Comparison of ENCODE assay signal across 10 mouse cellular contexts in genomic region chr6:127708218-127708628, GRCm38 (mm10).
DNase-seq lines count a peak whose midpoint lies in the region; ATAC-seq and TF ChIP-seq lines count a peak whose summit lies in the region.
"Had no signal": no experiment of that assay in that cellular context is flagged by ENCODE, and none has a peak within 500 bp of the region (broad histone marks: within the 10 kb centered on the region; RNA-seq: fewer than 3 reads in every experiment).

No protein-coding gene starts in this region.

- H3K4me2 ChIP-seq in forebrain, embryonic 12.5 days: no peak overlapping the region
- no peak overlapping the region for H3K4me2 ChIP-seq in midbrain, postnatal 0 days (ENCODE audit: low read depth, low read length, poor library complexity, severe bottlenecking)
- no peak overlapping the region for H3K4me2 ChIP-seq in stomach, postnatal 0 days (replicated peaks; ENCODE audit: low read depth)
- H3K4me2 ChIP-seq: neural tube, embryonic 12.5 days had no signal

- H3K27ac ChIP-seq in forebrain, embryonic 10.5 days: 0 out of 2 replicates have a peak overlapping the region, but pooled peaks have one; percentile 15
- no peak overlapping the region for H3K27ac ChIP-seq in forebrain, embryonic 12.5 days
- peak overlapping the region; percentile 64 for H3K27ac ChIP-seq in midbrain, embryonic 10.5 days (replicated peaks)
- no peak overlapping the region for H3K27ac ChIP-seq in midbrain, postnatal 0 days (ENCODE audit: low read depth, low read length)
- H3K27ac ChIP-seq in stomach, postnatal 0 days (replicated peaks): 0 out of 2 replicates have a peak overlapping the region, but pooled peaks have one; percentile 41
- H3K27ac ChIP-seq: neural tube, embryonic 12.5 days had no signal

- H3K9ac ChIP-seq in forebrain, embryonic 12.5 days: no peak overlapping the region
- no peak overlapping the region for H3K9ac ChIP-seq in midbrain, postnatal 0 days (replicated peaks; ENCODE audit: low read length, poor library complexity, severe bottlenecking)
- H3K9ac ChIP-seq in stomach, postnatal 0 days (ENCODE audit: low read length): no peak overlapping the region
- H3K9ac ChIP-seq: neural tube, embryonic 12.5 days had no signal

- H3K4me1 ChIP-seq in forebrain, embryonic 10.5 days: peaks cover 21% of the 10 kb centered on the region
- H3K4me1 ChIP-seq in forebrain, embryonic 12.5 days: peaks cover 16% of the 10 kb centered on the region
- H3K4me1 ChIP-seq in midbrain, embryonic 10.5 days: peaks cover 28% of the 10 kb centered on the region
- H3K4me1 ChIP-seq in midbrain, postnatal 0 days (ENCODE audit: insufficient read depth, low read length): no peaks in the 10 kb centered on the region
- no peaks in the 10 kb centered on the region; the same call in 1 of the 2 replicates for H3K4me1 ChIP-seq in stomach, postnatal 0 days (replicated peaks; ENCODE audit: control insufficient read depth, insufficient read depth)

- TF ChIP-seq CTCF in midbrain, postnatal 0 days (IDR thresholded peaks at IDR 0.05): no peak
- no peak for TF ChIP-seq CTCF in stomach, postnatal 0 days (IDR thresholded peaks at IDR 0.05; ENCODE audit: low read depth)

- DNase-seq in forebrain, embryonic 10.5 days (ENCODE audit: extremely low spot score, low spot score): no peak
- DNase-seq in midbrain, embryonic 10.5 days (ENCODE audit: low spot score): no peak
- no peak for DNase-seq in midbrain, postnatal 0 days (ENCODE audit: low spot score)
- peak; percentile 2 for DNase-seq in hindlimb bud, embryonic 11.5 days (ENCODE audit: extremely low spot score, low read depth, low spot score)
- peak; percentile 20 for DNase-seq in stomach, postnatal 0 days (ENCODE audit: low spot score)
- no peak for DNase-seq in left cerebral cortex, adult 8-10 months (ENCODE audit: low spot score in 2 of 2)
- DNase-seq in right cerebral cortex, adult 18-20 months: no peak
- DNase-seq: heart, adult 18-20 months had no signal

- H3K4me3 ChIP-seq in forebrain, embryonic 10.5 days: no peak overlapping the region
- no peak overlapping the region for H3K4me3 ChIP-seq in forebrain, embryonic 12.5 days (replicated peaks)
- no peak overlapping the region for H3K4me3 ChIP-seq in midbrain, embryonic 10.5 days
- no peak overlapping the region for H3K4me3 ChIP-seq in midbrain, postnatal 0 days (ENCODE audit: low read depth, low read length)
- no peak overlapping the region for H3K4me3 ChIP-seq in stomach, postnatal 0 days (ENCODE audit: low read depth, low read length)
- H3K4me3 ChIP-seq: neural tube, embryonic 12.5 days had no signal

- H3K9me3 ChIP-seq in forebrain, embryonic 10.5 days: no peaks in the 10 kb centered on the region
- no peaks in the 10 kb centered on the region for H3K9me3 ChIP-seq in forebrain, embryonic 12.5 days
- no peaks in the 10 kb centered on the region for H3K9me3 ChIP-seq in midbrain, embryonic 10.5 days (replicated peaks)
- no peaks in the 10 kb centered on the region for H3K9me3 ChIP-seq in midbrain, postnatal 0 days (ENCODE audit: low read length)
- H3K9me3 ChIP-seq in stomach, postnatal 0 days (ENCODE audit: control insufficient read depth, low read length): no peaks in the 10 kb centered on the region
- H3K9me3 ChIP-seq: neural tube, embryonic 12.5 days had no signal

- H3K27me3 ChIP-seq in forebrain, embryonic 10.5 days (ENCODE audit: poor library complexity, severe bottlenecking): peaks cover 13% of the 10 kb centered on the region; the same call in 1 of the 2 replicates
- H3K27me3 ChIP-seq in forebrain, embryonic 12.5 days: 0 out of 2 replicates have a peak, but pooled peaks cover 6% of the 10 kb centered on the region
- peaks cover 69% of the 10 kb centered on the region for H3K27me3 ChIP-seq in midbrain, embryonic 10.5 days (ENCODE audit: low read depth, poor library complexity, severe bottlenecking)
- H3K27me3 ChIP-seq in midbrain, postnatal 0 days (ENCODE audit: insufficient read depth, low read length): no peaks in the 10 kb centered on the region
- H3K27me3 ChIP-seq in stomach, postnatal 0 days (ENCODE audit: control insufficient read depth, insufficient read depth, low read length): no peaks in the 10 kb centered on the region
- H3K27me3 ChIP-seq: neural tube, embryonic 12.5 days had no signal

- TF ChIP-seq EP300 in stomach, postnatal 0 days (optimal IDR thresholded peaks at IDR 0.05): no peak

- ATAC-seq in forebrain, embryonic 12.5 days (ENCODE audit: low FRiP score): no peak
- no peak for ATAC-seq in midbrain, postnatal 0 days (ENCODE audit: low FRiP score)
- ATAC-seq in stomach, postnatal 0 days (ENCODE audit: low FRiP score, low TSS enrichment): peak; percentile 54; the same call in 1 of the 2 replicates

- 83% methylated on average over 1 of the region's 1 CpGs for WGBS in forebrain, embryonic 10.5 days
- WGBS in forebrain, embryonic 12.5 days: 69% methylated on average over 1 of the region's 1 CpGs
- 75% methylated on average over 1 of the region's 1 CpGs for WGBS in midbrain, embryonic 10.5 days
- 50% methylated on average over 1 of the region's 1 CpGs for WGBS in midbrain, postnatal 0 days
- WGBS in stomach, postnatal 0 days: 13% methylated on average over 1 of the region's 1 CpGs

- no peaks in the 10 kb centered on the region for H3K36me3 ChIP-seq in forebrain, embryonic 10.5 days (replicated peaks)
- H3K36me3 ChIP-seq in forebrain, embryonic 12.5 days (replicated peaks): no peaks in the 10 kb centered on the region
- peaks cover 39% of the 10 kb centered on the region for H3K36me3 ChIP-seq in midbrain, embryonic 10.5 days
- no peaks in the 10 kb centered on the region for H3K36me3 ChIP-seq in midbrain, postnatal 0 days (ENCODE audit: insufficient read depth, low read length)
- no peaks in the 10 kb centered on the region for H3K36me3 ChIP-seq in stomach, postnatal 0 days (ENCODE audit: control insufficient read depth, insufficient read depth, low read length)

Comparison
In these comparisons a context has a peak if more than half of its experiments do, and no peak if none do; other contexts are left out.
1. H3K27ac ChIP-seq: peak in forebrain, embryonic 10.5 days (single experiment), midbrain, embryonic 10.5 days (single experiment) and stomach, postnatal 0 days (single experiment); none in forebrain, embryonic 12.5 days (single experiment) and midbrain, postnatal 0 days (single experiment).
2. DNase-seq: peak in hindlimb bud, embryonic 11.5 days (single experiment) and stomach, postnatal 0 days (single experiment); none in forebrain, embryonic 10.5 days (single experiment), midbrain, embryonic 10.5 days (single experiment), midbrain, postnatal 0 days (single experiment), left cerebral cortex, adult 8-10 months (0 of 2) and right cerebral cortex, adult 18-20 months (single experiment).